Mouse (Mus musculus) cerebellum, adult 8-10 months (tissue): ENCODE measurements around the gene Tprn.

Experiments
- DNase-seq: peaks from one replicate; pipeline ENCODE4 v3.0.0; 2022

The Tprn gene

GRCm38 (mm10) chr2:25298046-25298445, 35.6 kb downstream of the Tprn start:
- peak; percentile 59 for DNase-seq

GRCm38 (mm10) chr2:25303452-25303851, 41.0 kb downstream of the Tprn start:
- no peak for DNase-seq

GRCm38 (mm10) chr2:25303931-25304656, 41.7 kb downstream of the Tprn start:
- DNase-seq: peak; percentile 76

- DNase-seq: no peak
Observed at GRCm38 (mm10) chr2:25304657-25305541, 42.5 kb downstream of the Tprn start.

- DNase-seq: no peak
Observed at GRCm38 (mm10) chr2:25305587-25306359, 43.4 kb downstream of the Tprn start.

- peak; percentile 52 for DNase-seq
Observed at GRCm38 (mm10) chr2:25310180-25310579, 47.8 kb downstream of the Tprn start.

- peak; percentile 46 for DNase-seq
Observed at GRCm38 (mm10) chr2:25310969-25311368, 48.6 kb downstream of the Tprn start.

GRCm38 (mm10) chr2:25311491-25311891, 49.1 kb downstream of the Tprn start:
- DNase-seq: no peak

- DNase-seq: peak; percentile 60
Observed at GRCm38 (mm10) chr2:25318119-25318966, 55.9 kb downstream of the Tprn start.

- DNase-seq: peak; percentile 84
Observed at GRCm38 (mm10) chr2:25318971-25319773, 56.8 kb downstream of the Tprn start, which contains the start of gene Grin1. TSS of gene Grin1 (minus strand) at chr2:25319187.
